Mouse (Mus musculus): ENCODE data around the gene Arfip2. TPM values are rescaled to one million over a fixed set of nuclear protein-coding genes. Genes with fewer than 3 reads are reported as not detected.
A peak's percentile ranks its signal among the peaks of the same experiment; 100 is the strongest.

The Arfip2 gene
- total RNA-seq (2015; ENCODE audit: low replicate concordance) (0.19 and 2.9 TPM in 2 replicates), total RNA-seq (2017; ENCODE audit: low replicate concordance) (3.1 and 8.9 TPM in 2 replicates)

DNA sequence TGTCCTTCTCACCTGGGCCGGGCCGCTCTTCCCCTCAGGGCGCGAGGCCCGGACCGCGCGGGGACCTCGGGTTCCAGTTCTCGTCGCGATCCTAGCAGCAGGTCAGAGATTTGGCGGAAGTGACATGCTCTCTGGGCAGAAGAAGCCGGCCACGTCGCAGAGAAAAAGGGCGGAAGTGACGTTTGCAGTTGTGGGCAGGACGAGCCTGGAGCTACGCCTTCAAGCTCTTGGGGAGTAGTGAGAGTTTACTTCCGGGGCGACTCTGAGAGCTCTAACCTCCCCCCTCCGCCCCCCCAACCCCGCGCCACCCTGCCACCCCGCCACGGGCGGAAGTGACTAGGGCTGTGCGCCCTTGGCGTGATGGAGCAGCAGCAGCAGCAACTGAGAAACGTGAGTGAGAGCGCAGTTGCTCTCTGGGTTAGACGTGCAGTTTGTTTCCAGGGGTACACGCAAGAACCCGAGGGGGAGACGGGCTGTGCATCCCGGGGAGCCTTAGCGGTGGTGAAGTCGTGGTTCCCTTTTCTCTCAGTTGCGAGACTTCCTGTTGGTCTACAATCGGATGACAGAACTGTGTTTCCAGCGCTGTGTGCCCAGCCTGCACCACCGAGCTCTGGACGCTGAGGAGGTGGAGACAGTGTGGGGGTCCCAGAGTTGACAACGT, at the start of gene Arfip2, which contains the start of gene Gm45799:
Arfip2 (minus strand) TSS at position 184 of the 661 bp plus-strand sequence.
Gm45799 (plus strand) TSS at position 320 of the 661 bp plus-strand sequence.
- ATAC-seq (replicated peaks; ENCODE audit: low FRiP score, poor library complexity, severe bottlenecking), result peak; percentile 96

DNA sequence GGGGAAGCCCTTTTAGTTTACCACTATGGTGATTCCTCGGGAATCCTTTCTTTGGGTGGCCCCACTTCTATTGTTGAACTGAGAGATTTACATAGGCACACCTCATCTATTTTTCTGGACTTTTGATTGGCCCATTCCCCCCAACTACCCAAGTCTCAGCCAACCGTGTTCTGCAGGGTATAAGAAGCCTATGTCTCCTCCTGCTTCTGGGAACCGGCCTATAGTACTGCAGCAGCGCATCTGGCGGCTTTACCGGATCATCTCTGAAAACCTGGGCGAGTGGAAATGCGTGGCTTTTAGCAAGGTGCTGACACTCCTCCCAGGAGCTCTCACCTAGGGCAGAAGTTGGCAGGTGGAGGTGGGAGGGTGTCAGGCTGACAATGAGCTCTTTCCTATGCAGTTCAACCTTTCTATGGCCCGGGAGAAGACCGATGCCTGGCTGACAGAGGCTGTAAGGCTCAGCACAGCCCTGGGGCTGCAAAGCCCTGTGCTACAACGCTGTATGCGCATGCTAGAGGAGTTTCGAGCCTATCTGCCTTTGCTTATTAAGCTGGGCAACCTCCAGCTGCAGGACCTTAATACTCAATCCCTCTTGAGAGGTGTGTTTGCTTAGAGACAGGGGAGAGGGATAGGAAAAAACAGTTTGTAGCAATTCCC, 45.5 kb upstream of the Arfip2 start:
- ATAC-seq (replicated peaks; ENCODE audit: low FRiP score, poor library complexity, severe bottlenecking), result no peak

DNA sequence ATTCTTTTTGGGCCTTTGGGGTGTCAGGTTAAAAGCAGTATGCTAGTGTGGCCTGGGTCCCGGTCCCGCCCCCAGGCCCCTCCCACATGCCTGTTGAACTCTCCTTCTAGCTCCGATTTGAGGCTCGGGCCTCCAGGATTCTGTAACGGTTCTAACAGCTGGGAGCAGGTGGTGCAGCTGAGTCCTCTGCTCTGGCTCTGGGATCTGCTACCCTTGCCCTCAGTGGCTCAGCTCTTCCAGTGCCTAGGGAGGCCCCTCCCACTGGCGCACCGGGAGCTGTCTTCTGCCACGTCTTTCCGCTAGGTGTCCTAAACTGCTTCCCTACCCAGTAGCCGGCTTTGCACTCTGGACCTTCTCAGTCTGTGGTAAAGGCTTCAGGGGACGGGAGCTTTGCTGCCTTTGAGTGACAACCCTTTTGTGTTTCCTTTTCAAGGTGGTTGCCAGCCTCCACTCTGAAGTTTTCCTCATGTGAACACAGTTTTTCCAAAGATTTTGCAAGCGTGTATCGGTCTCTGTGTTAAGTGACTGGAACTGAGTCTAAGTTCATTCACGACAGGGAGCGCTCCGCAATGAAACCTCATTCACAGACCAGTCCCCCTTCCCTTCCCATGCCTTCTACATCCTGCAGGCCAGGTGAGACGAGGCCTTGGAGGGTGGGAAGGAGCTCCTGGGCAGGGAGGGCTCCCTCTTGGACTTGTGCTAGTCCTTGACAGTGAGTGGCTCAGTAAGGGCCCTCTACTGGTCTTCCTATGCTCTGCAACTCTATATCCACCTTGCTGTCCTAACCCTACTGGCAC, 10.6 kb upstream of the Arfip2 start, which contains the start of gene Dnhd1:
Dnhd1 (plus strand) TSS at position 189 of the 797 bp plus-strand sequence.
- peak; percentile 98 for ATAC-seq (replicated peaks; ENCODE audit: low FRiP score, poor library complexity, severe bottlenecking)

GRCm38 (mm10) chr7:105641936-105642335, 1.7 kb upstream of the Arfip2 start:
- ATAC-seq (replicated peaks; ENCODE audit: low FRiP score, poor library complexity, severe bottlenecking), result no peak

- ATAC-seq (replicated peaks; ENCODE audit: low FRiP score, poor library complexity, severe bottlenecking), result peak; percentile 39; the same call in 1 of the 2 replicates
Measured at GRCm38 (mm10) chr7:105640894-105641255, 659 bp upstream of the Arfip2 start.

GRCm38 (mm10) chr7:105639756-105640155, 460 bp downstream of the Arfip2 start, which contains the start of gene Timm10b:
TSS of gene Timm10b (plus strand) at chr7:105640056.
- no peak; the same call in 1 of the 2 replicates for ATAC-seq (replicated peaks; ENCODE audit: low FRiP score, poor library complexity, severe bottlenecking)

DNA sequence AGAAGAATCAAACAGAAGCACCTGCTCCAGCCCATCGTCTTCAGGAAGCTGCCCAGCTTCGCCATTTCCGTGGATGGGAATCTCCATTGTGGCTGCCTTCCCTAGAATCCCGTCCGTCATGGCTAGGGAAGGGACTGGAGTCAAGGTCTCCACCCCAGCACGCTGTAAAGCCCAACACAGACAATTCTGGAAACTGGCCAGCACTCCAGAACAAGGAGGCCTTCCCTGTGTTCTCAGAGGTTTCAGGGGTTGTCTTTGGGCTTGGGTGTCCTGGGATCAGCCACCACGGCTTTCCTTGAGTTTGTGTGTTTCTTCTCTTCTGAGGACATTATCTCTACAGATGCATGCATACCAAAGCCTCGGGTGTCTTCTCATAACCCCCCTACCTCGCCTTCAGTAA, 912 bp downstream of the Arfip2 start:
- ATAC-seq (replicated peaks; ENCODE audit: low FRiP score, poor library complexity, severe bottlenecking), result no peak

GRCm38 (mm10) chr7:105638776-105639175, 1.4 kb downstream of the Arfip2 start:
- ATAC-seq (replicated peaks; ENCODE audit: low FRiP score, poor library complexity, severe bottlenecking), result no peak

GRCm38 (mm10) chr7:105635726-105636125, 4.5 kb downstream of the Arfip2 start:
- ATAC-seq (replicated peaks; ENCODE audit: low FRiP score, poor library complexity, severe bottlenecking), result no peak

DNA sequence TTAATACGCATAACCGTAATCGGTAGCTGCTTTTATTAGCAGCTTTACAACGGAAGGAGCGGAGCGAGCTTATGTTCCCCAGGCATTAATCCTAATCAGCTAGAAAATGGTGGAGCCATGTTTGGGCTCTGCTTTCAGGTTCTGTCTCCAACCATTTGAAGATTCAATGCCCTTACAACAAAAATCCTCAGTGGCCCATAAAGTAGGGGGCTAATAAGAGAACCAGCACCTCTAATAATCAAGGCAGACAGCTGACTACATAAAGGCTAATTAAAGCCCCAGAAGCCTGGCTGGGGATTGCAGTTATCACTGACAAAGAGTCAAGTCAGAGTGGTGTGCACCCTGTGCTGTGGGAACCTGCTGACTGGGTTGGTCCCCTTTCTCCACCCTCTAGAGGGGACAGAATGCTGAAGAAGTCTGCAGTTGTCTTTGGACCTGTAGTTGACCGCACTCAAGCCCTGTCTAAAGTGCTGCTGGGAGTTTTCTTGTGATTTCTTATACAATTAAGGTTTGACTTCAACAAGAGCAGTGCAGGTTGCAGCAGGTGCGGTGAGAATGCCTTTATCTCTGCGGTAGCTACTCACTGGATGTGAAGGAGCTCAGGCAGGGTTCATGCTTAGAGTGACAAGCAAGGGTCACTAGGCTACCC, 5.8 kb downstream of the Arfip2 start:
- no peak for ATAC-seq (replicated peaks; ENCODE audit: low FRiP score, poor library complexity, severe bottlenecking)

- ATAC-seq (replicated peaks; ENCODE audit: low FRiP score, poor library complexity, severe bottlenecking), result peak; percentile 8; the same call in 1 of the 2 replicates
Measured at GRCm38 (mm10) chr7:105633801-105634135, 6.4 kb downstream of the Arfip2 start.

GRCm38 (mm10) chr7:105633127-105633800, 7.0 kb downstream of the Arfip2 start, which contains the start of gene Trim3:
TSS of gene Trim3 (minus strand) at chr7:105633571.
- peak; percentile 75 for ATAC-seq (replicated peaks; ENCODE audit: low FRiP score, poor library complexity, severe bottlenecking)

GRCm38 (mm10) chr7:105632551-105632972, 7.7 kb downstream of the Arfip2 start:
- no peak for ATAC-seq (replicated peaks; ENCODE audit: low FRiP score, poor library complexity, severe bottlenecking)

- no peak for ATAC-seq (replicated peaks; ENCODE audit: low FRiP score, poor library complexity, severe bottlenecking)
Measured at GRCm38 (mm10) chr7:105628633-105629032, 11.6 kb downstream of the Arfip2 start.

DNA sequence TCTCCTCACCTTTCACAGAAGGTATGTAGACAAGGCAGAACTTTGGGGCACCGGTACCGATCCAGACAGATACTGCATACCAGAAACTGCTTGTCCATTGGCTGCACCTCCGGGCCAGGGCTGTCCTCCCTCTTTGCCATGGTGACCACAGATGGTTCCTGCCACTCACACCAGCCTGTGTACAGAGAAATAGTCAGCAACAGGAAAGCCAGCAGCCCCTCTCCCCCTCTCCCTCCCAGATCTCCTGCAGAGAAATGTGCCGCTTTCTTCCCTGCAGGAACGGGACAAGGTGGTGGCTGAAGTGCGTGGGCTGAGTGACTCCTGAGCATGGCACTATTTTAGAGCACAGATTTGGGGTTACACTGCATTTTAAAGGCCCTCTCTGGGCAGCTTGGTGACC, 14.8 kb downstream of the Arfip2 start:
- no peak for ATAC-seq (replicated peaks; ENCODE audit: low FRiP score, poor library complexity, severe bottlenecking)

DNA sequence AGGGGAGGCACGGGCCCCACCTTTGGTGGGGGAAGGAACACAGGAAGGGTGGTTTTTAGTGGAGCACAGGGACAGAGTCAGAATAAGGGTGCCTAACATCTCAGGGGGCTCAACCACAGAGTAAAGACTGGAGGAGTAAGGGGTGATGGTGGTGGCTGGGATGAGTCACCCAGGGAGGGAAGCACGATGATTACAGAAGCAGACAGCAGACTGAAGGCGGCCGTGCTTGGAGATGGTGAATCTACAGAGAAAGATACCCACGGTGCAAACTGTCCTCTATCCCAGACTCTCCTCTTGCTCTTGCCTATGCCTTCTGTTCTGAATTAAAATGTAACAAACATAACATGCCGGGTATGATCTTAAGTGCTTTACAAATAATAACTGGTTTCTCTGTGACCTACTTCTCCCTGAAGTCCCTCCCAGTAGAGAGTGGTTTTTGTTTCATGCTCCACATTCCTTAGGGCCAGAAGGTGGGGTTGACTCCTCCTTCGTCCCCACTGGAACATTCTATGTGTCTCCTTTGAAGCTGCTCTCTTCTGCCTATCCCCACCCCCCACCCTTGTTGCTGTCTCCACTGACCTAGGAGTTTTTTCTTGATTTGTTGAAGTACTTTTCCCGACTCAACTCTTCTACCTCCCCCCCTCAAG, 18.4 kb downstream of the Arfip2 start:
- no peak for ATAC-seq (replicated peaks; ENCODE audit: low FRiP score, poor library complexity, severe bottlenecking)

GRCm38 (mm10) chr7:105621053-105621452, 19.2 kb downstream of the Arfip2 start:
- no peak for ATAC-seq (replicated peaks; ENCODE audit: low FRiP score, poor library complexity, severe bottlenecking)

GRCm38 (mm10) chr7:105619701-105620100, 20.5 kb downstream of the Arfip2 start:
- no peak for ATAC-seq (replicated peaks; ENCODE audit: low FRiP score, poor library complexity, severe bottlenecking)

DNA sequence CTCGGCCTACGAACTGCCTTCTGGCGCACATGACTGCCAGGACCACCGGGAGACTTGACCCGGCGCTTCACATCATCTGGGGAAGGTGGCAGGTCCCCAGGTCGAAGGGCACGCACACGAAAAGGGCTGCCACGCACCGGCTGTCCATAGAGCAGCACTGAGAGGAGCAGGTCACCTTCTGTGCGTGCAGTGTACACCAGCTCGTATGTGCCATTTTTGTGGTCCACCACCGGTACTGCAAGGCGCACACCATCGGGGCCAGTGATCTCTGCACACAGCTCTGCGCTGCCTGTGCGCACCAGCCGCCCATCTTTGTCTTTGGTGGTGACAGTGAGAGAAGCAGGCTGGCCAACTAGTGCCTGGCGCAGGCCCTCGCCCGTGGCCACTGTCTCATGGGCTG, 22.4 kb downstream of the Arfip2 start:
- no peak for ATAC-seq (replicated peaks; ENCODE audit: low FRiP score, poor library complexity, severe bottlenecking)

Data from erythroblast, adult 5-6 weeks (primary cell).